Mouse (Mus musculus) gastrocnemius, adult 18-20 months (tissue): ENCODE data around the gene Arhgap31. TPM values are rescaled to one million over a fixed set of nuclear protein-coding genes. Genes with fewer than 3 reads are reported as not detected.

Experiments used
- DNase-seq: peaks from one replicate; pipeline ENCODE4 v3.0.0; 2021; ENCODE audit warnings: low spot score
- total RNA-seq, 2 experiments: library from RNA; stranded (reverse); gene quantifications; 2 replicates each; pipeline ENCODE4 v1.2.3; 2021

The Arhgap31 gene
- total RNA-seq, 2 experiments from 2014 or later = 12.9 to 15.9 TPM

GRCm38 (mm10) chr16:38549479-38550396, 163.3 kb downstream of the Arhgap31 start, which contains the start of gene Poglut1:
Gene Poglut1, minus strand, starts transcription at chr16:38550258.
- DNase-seq = peak; percentile 69

Other genes with a start within 250 kb of the Arhgap31 start
- gene Timmdc1, start 190.6 kb downstream of the Arhgap31 start, total RNA-seq = 10 to 100 TPM; 45.9 to 46.2 TPM
- gene Poglut1, start 163.0 kb downstream of the Arhgap31 start, total RNA-seq = 1 to 10 TPM; 7.5 to 9.4 TPM
- 10 to 100 TPM; 13.4 to 16.7 TPM for gene Tmem39a, start 154.6 kb downstream of the Arhgap31 start, total RNA-seq
- gene B4galt4, start 29.0 kb upstream of the Arhgap31 start, total RNA-seq = 1 to 10 TPM; 3.5 to 4.3 TPM
- not detected for gene Upk1b, start 87.1 kb upstream of the Arhgap31 start, total RNA-seq
- not detected for gene 4930435E12Rik, start 115.5 kb upstream of the Arhgap31 start, total RNA-seq
- under 1 TPM; 0.19 to 0.32 TPM for gene Igsf11, start 179.4 kb upstream of the Arhgap31 start, total RNA-seq